ENCODE assay signal across 7 mouse cellular contexts in genomic region chr7:19131324-19131848, GRCm38 (mm10). TPM values are rescaled to one million over a fixed set of nuclear protein-coding genes. Genes with fewer than 3 reads are reported as not detected.
A peak's percentile ranks its signal among the peaks of the same experiment; 100 is the strongest.
DNase-seq lines count a peak whose midpoint lies in the region; ATAC-seq and TF ChIP-seq lines count a peak whose summit lies in the region.

No protein-coding gene starts in this region.

- peak; percentile 99 for DNase-seq in adrenal gland, postnatal 10 days
- peak; percentile 99 for DNase-seq in embryonic facial prominence, embryonic 10.5 days (ENCODE audit: low spot score)
- DNase-seq in gonadal fat pad, adult 2 months (ENCODE audit: low read depth), result peak; percentile 85
- peak; percentile 99 for DNase-seq in left cerebral cortex, postnatal 4 days

- peak overlapping the region; percentile 35; the same call in 1 of the 2 replicates for H3K9ac ChIP-seq in intestine, postnatal 0 days (ENCODE audit: low read depth, low read length)
- peak overlapping the region; percentile 68 for H3K9ac ChIP-seq in midbrain, embryonic 12.5 days (replicated peaks)

- intact Hi-C loops in left cerebral cortex, postnatal 4 days (cut with DNase I), result no loop called here

- peak; percentile 94 for TF ChIP-seq CTCF in intestine, postnatal 0 days (IDR thresholded peaks at IDR 0.05; ENCODE audit: low read depth)
- TF ChIP-seq CTCF in small intestine, adult 2 months (IDR thresholded peaks at IDR 0.05; ENCODE audit: extremely low read depth, insufficient read length, insufficient replicate concordance, low read depth, low read length), result peak; percentile 68; the same call in 1 of the 2 replicates

- TF ChIP-seq POLR2A in small intestine, adult 2 months (IDR thresholded peaks at IDR 0.05; ENCODE audit: low read depth, low read length), result no peak

- no peaks in the 10 kb centered on the region for H3K9me3 ChIP-seq in embryonic facial prominence, embryonic 10.5 days
- H3K9me3 ChIP-seq in intestine, postnatal 0 days (ENCODE audit: control insufficient read depth), result no peaks in the 10 kb centered on the region
- no peaks in the 10 kb centered on the region for H3K9me3 ChIP-seq in midbrain, embryonic 12.5 days

- peak overlapping the region; percentile 58 for H3K4me3 ChIP-seq in embryonic facial prominence, embryonic 10.5 days
- H3K4me3 ChIP-seq in intestine, postnatal 0 days (ENCODE audit: low read depth, low read length), result peak overlapping the region; percentile 37
- peak overlapping the region; percentile 44 for H3K4me3 ChIP-seq in midbrain, embryonic 12.5 days
- peak overlapping the region; percentile 54 for H3K4me3 ChIP-seq in small intestine, adult 2 months (ENCODE audit: low read depth, low read length)

- H3K4me2 ChIP-seq in intestine, postnatal 0 days (replicated peaks; ENCODE audit: low read depth), result peak overlapping the region; percentile 68
- peak overlapping the region; percentile 57 for H3K4me2 ChIP-seq in midbrain, embryonic 12.5 days (replicated peaks)

- WGBS in embryonic facial prominence, embryonic 10.5 days, result under 1% methylated on average over 39 of the region's 39 CpGs
- WGBS in intestine, postnatal 0 days, result under 1% methylated on average over 39 of the region's 39 CpGs
- under 1% methylated on average over 39 of the region's 39 CpGs for WGBS in midbrain, embryonic 12.5 days
- under 1% methylated on average over 39 of the region's 39 CpGs for WGBS in small intestine, adult 2 months

- peak overlapping the region; percentile 87 for H3K27ac ChIP-seq in embryonic facial prominence, embryonic 10.5 days (replicated peaks)
- H3K27ac ChIP-seq in intestine, postnatal 0 days (ENCODE audit: low read depth, low read length), result peak overlapping the region; percentile 60; the same call in 1 of the 2 replicates
- H3K27ac ChIP-seq in midbrain, embryonic 12.5 days (replicated peaks), result peak overlapping the region; percentile 92
- peak overlapping the region; percentile 70 for H3K27ac ChIP-seq in small intestine, adult 2 months (ENCODE audit: insufficient read depth, low read depth, low read length)

- no peaks in the 10 kb centered on the region for H3K27me3 ChIP-seq in embryonic facial prominence, embryonic 10.5 days (replicated peaks; ENCODE audit: low read depth, poor library complexity, severe bottlenecking)
- H3K27me3 ChIP-seq in intestine, postnatal 0 days (replicated peaks; ENCODE audit: control insufficient read depth, insufficient read depth, low read length), result no peaks in the 10 kb centered on the region
- H3K27me3 ChIP-seq in midbrain, embryonic 12.5 days, result no peaks in the 10 kb centered on the region
- H3K27me3 ChIP-seq in small intestine, adult 2 months (ENCODE audit: control insufficient read depth, insufficient read depth, low read length), result no peaks in the 10 kb centered on the region

- ATAC-seq in intestine, postnatal 0 days, result peak; percentile 99
- peak; percentile 99 for ATAC-seq in midbrain, embryonic 12.5 days (ENCODE audit: low FRiP score, low read depth)

- H3K4me1 ChIP-seq in embryonic facial prominence, embryonic 10.5 days, result peaks cover 17% of the 10 kb centered on the region
- no peaks in the 10 kb centered on the region for H3K4me1 ChIP-seq in intestine, postnatal 0 days (replicated peaks; ENCODE audit: control insufficient read depth, insufficient read depth, low read length)
- H3K4me1 ChIP-seq in midbrain, embryonic 12.5 days, result peaks cover 14% of the 10 kb centered on the region
- peaks cover 2% of the 10 kb centered on the region; the same call in 1 of the 2 replicates for H3K4me1 ChIP-seq in small intestine, adult 2 months (ENCODE audit: control insufficient read depth, insufficient read depth, insufficient read length, low read length)

- H3K36me3 ChIP-seq in embryonic facial prominence, embryonic 10.5 days (replicated peaks), result peaks cover 52% of the 10 kb centered on the region
- peaks cover 13% of the 10 kb centered on the region for H3K36me3 ChIP-seq in intestine, postnatal 0 days (ENCODE audit: control insufficient read depth, insufficient read depth)
- H3K36me3 ChIP-seq in midbrain, embryonic 12.5 days, result peaks cover 23% of the 10 kb centered on the region
- H3K36me3 ChIP-seq in small intestine, adult 2 months (ENCODE audit: control insufficient read depth, insufficient read depth, low read length), result peaks cover 20% of the 10 kb centered on the region

RNA-seq across cellular contexts. Expression of gene Fbxo46, which starts 11.7 kb away (rescaled TPM):
- 10 to 100 TPM; 10.7 to 11.1 TPM for total RNA-seq in adrenal gland, postnatal 10 days (2021)
- polyA plus RNA-seq in embryonic facial prominence, embryonic 10.5 days (2016; fragmentation: Nextera tagmentation; extraction: Ambion mirVana), result 15.9 and 18.0 TPM in 2 replicates
- polyA plus RNA-seq in gonadal fat pad, adult 2 months (2012; rRNA removed), result 7.9 and 9.3 TPM in 2 replicates
- polyA plus RNA-seq in intestine, postnatal 0 days (2015; fragmentation: Nextera tagmentation; extraction: Ambion mirVana), result 4.8 and 5.1 TPM in 2 replicates
- total RNA-seq in left cerebral cortex, postnatal 4 days (2021), result 10 to 100 TPM; 17.7 to 18.9 TPM
- 20.6 and 21.9 TPM in 2 replicates for polyA plus RNA-seq in midbrain, embryonic 12.5 days (2016; fragmentation: Nextera tagmentation; extraction: Ambion mirVana)
- 6.1 and 14.9 TPM in 2 replicates for polyA plus RNA-seq in small intestine, adult 2 months (2012; rRNA removed)

RNA-seq across cellular contexts. Expression of gene Gm4969, which starts 13.2 kb away (rescaled TPM):
- total RNA-seq in adrenal gland, postnatal 10 days (2021), result under 1 TPM; 0.21 to 0.24 TPM
- polyA plus RNA-seq in embryonic facial prominence, embryonic 10.5 days (2016; fragmentation: Nextera tagmentation; extraction: Ambion mirVana), result 0.99 and 1.9 TPM in 2 replicates
- 0.13 and 0.19 TPM in 2 replicates for polyA plus RNA-seq in gonadal fat pad, adult 2 months (2012; rRNA removed)
- polyA plus RNA-seq in intestine, postnatal 0 days (2015; fragmentation: Nextera tagmentation; extraction: Ambion mirVana), result 0.38 and 0.39 TPM in 2 replicates
- 10 to 100 TPM in 1 of 2 experiments, 1 to 10 TPM in 1; 9.4 to 11.0 TPM for total RNA-seq in left cerebral cortex, postnatal 4 days (2021)
- 1.1 and 1.3 TPM in 2 replicates for polyA plus RNA-seq in midbrain, embryonic 12.5 days (2016; fragmentation: Nextera tagmentation; extraction: Ambion mirVana)
- not detected in 2 replicates for polyA plus RNA-seq in small intestine, adult 2 months (2012; rRNA removed)

RNA-seq across cellular contexts. Expression of gene Qpctl, which starts 17.7 kb away (rescaled TPM):
- total RNA-seq in adrenal gland, postnatal 10 days (2021), result 10 to 100 TPM; 12.5 to 12.6 TPM
- 14.6 and 15.1 TPM in 2 replicates for polyA plus RNA-seq in embryonic facial prominence, embryonic 10.5 days (2016; fragmentation: Nextera tagmentation; extraction: Ambion mirVana)
- 14.9 and 19.4 TPM in 2 replicates for polyA plus RNA-seq in gonadal fat pad, adult 2 months (2012; rRNA removed)
- 7.3 and 8.1 TPM in 2 replicates for polyA plus RNA-seq in intestine, postnatal 0 days (2015; fragmentation: Nextera tagmentation; extraction: Ambion mirVana)
- 10 to 100 TPM; 17.6 to 19.9 TPM for total RNA-seq in left cerebral cortex, postnatal 4 days (2021)
- polyA plus RNA-seq in midbrain, embryonic 12.5 days (2016; fragmentation: Nextera tagmentation; extraction: Ambion mirVana), result 21.0 and 22.0 TPM in 2 replicates
- 5.5 and 6.6 TPM in 2 replicates for polyA plus RNA-seq in small intestine, adult 2 months (2012; rRNA removed)

RNA-seq across cellular contexts. Expression of gene Snrpd2, which starts 18.1 kb away (rescaled TPM):
- 10 to 100 TPM; 90.1 to 91.2 TPM for total RNA-seq in adrenal gland, postnatal 10 days (2021)
- 178 and 189 TPM in 2 replicates for polyA plus RNA-seq in embryonic facial prominence, embryonic 10.5 days (2016; fragmentation: Nextera tagmentation; extraction: Ambion mirVana)
- polyA plus RNA-seq in gonadal fat pad, adult 2 months (2012; rRNA removed), result 30.6 and 37.8 TPM in 2 replicates
- polyA plus RNA-seq in intestine, postnatal 0 days (2015; fragmentation: Nextera tagmentation; extraction: Ambion mirVana), result 66.3 and 69.6 TPM in 2 replicates
- total RNA-seq in left cerebral cortex, postnatal 4 days (2021), result 100 to 1,000 TPM; 126 to 130 TPM
- polyA plus RNA-seq in midbrain, embryonic 12.5 days (2016; fragmentation: Nextera tagmentation; extraction: Ambion mirVana), result 136 and 139 TPM in 2 replicates
- polyA plus RNA-seq in small intestine, adult 2 months (2012; rRNA removed), result 13.2 and 25.8 TPM in 2 replicates

RNA-seq across cellular contexts. Expression of gene Gipr, which starts 34.5 kb away (rescaled TPM):
- total RNA-seq in adrenal gland, postnatal 10 days (2021), result under 1 TPM; 0.75 to 0.94 TPM
- polyA plus RNA-seq in embryonic facial prominence, embryonic 10.5 days (2016; fragmentation: Nextera tagmentation; extraction: Ambion mirVana), result 1.4 and 1.6 TPM in 2 replicates
- 2.6 and 3.9 TPM in 2 replicates for polyA plus RNA-seq in gonadal fat pad, adult 2 months (2012; rRNA removed)
- polyA plus RNA-seq in intestine, postnatal 0 days (2015; fragmentation: Nextera tagmentation; extraction: Ambion mirVana), result 0.48 and 0.67 TPM in 2 replicates
- 10 to 100 TPM; 22.7 to 25.8 TPM for total RNA-seq in left cerebral cortex, postnatal 4 days (2021)
- 2.1 and 3.4 TPM in 2 replicates for polyA plus RNA-seq in midbrain, embryonic 12.5 days (2016; fragmentation: Nextera tagmentation; extraction: Ambion mirVana)
- 0.53 and 0.62 TPM in 2 replicates for polyA plus RNA-seq in small intestine, adult 2 months (2012; rRNA removed)

Comparison
In these comparisons a context has a peak if more than half of its experiments do, and no peak if none do; other contexts are left out.
1. Peak in every context shown above with its lines: DNase-seq, ATAC-seq, H3K4me3 ChIP-seq and H3K27ac ChIP-seq.